Mouse (Mus musculus) liver, postnatal 0 days (tissue): Measurements from ENCODE around the gene Zfp467.

Source experiments
- CTCF ChIP-seq: sonication (generic); IDR thresholded peaks from 2 replicates; pipeline ENCODE4 v1.5.1; 2016; ENCODE audit warnings: antibody characterized with exemption, low read depth
- EP300 ChIP-seq: IDR thresholded peaks from 2 replicates; pipeline ENCODE4 v1.6.1; 2016; ENCODE audit warnings: antibody characterized with exemption, low read depth, mild to moderate bottlenecking

DNA sequence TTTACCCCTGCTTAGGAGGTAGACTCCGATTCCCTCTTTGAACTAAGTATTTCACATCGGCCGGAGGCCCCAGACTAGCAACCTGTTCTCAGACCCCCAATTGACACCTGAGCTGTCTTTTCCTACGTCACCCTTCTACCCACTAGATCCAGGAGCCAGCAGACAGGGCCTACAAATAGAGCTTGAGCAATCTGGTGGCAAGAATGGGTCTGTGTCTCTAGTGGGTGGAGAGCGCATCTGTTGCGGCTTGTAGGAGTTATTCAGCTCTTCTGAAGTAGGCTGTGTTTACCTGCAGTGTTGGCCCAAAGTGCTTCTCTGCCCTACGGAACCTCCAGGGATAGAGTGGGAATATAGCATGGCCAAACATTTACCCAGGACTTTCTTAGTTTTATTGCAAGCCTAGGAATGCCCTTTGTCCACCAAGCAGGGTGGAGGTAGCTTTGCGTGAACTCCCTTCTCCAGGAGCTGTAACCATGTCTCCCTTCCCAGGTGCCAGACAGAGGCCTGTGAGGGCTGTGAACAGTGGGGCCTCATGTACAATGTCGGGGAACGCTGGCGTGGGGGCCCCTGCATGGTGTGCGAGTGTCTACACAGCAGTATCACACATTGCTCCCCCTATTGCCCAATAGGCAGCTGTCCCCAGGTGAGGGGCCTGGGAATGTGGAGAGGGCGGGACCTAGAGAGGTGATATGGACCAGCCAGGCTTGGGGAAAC lies 19.5 kb upstream of the Zfp467 start:
- no peak for TF ChIP-seq CTCF
- TF ChIP-seq EP300: no peak
